Mouse (Mus musculus): Measurements from ENCODE around the gene Ms4a1. TPM values are rescaled to one million over a fixed set of nuclear protein-coding genes. Genes with fewer than 3 reads are reported as not detected.
"Not testable (repeated sequence)": the region's sequence is repeated elsewhere in the genome, so short reads cannot be mapped to it uniquely, and the experiment has no call there.

Gene Ms4a1
- polyA plus RNA-seq (2012; rRNA removed), result not detected in 2 replicates

DNA sequence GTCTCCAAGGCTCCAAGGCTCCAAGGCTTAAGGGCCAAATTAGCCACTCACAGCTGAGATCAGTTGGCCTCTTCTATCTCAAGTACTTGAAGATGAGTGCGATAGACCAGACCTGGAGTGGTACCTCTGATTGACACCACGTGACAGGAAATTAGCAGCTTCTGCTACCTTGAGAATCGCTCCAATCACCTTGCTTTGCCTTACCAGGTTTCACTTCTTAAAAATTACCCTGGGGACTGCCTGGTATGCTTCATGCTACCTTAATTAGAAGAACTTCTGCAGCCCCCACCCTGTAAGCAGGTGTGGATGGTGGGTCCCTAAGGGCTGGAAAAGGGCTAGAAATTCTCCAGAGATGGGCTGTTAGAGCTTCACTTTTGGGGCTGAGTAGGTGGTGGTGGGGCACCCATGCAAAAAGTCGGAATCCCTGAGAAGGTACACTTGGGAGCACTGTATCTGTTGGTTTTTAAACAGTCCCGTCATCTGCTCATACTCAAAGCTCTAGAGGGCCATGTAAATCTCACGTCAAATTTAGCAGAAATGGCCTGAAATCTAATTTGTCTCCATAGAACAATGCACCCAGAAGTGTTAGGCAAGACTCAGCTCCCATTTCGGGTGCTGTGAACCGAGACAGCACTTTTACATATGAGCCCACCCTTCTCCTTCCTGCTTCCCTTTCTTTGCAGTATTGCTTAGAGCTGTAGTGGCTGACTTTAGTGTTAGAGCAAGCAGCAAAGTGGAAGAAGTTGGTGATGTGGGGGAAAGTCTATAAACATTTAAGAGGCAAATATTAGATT lies at the start of gene Ms4a1:
TSS of gene Ms4a1 (minus strand) at position 190 of the 794 bp plus-strand sequence.
- no peak for DNase-seq (ENCODE audit: low read depth)
- TF ChIP-seq CTCF (IDR thresholded peaks at IDR 0.05; ENCODE audit: borderline replicate concordance, extremely low read depth, insufficient read depth, insufficient read length), result no peak

DNA sequence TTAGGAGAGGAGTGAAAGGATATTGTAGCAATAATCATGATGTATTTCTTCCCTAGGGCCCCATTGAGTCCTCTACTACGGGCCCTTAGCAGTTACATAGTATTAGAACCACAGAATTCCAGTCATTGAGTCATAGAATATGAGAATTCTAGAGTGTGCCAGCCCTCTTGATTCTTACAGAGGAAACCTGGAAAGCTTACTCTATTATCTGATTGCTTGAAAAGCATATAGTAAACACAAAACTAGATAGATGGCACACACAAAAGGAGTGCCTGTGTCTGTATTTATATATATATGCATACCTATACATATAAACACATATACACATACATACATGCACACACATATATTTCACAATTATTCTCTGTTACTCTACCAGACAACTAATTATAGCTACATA lies 48.3 kb upstream of the Ms4a1 start, which contains the start of gene Ms4a14:
TSS of gene Ms4a14 (minus strand) at position 101 of the 400 bp plus-strand sequence.
- TF ChIP-seq CTCF (IDR thresholded peaks at IDR 0.05; ENCODE audit: borderline replicate concordance, extremely low read depth, insufficient read depth, insufficient read length), result no peak
- TF ChIP-seq POLR2A (IDR thresholded peaks at IDR 0.05; ENCODE audit: borderline replicate concordance, extremely low read depth, insufficient read depth, insufficient read length, poor library complexity, severe bottlenecking), result no peak
- no peak for DNase-seq (ENCODE audit: low read depth)

DNA sequence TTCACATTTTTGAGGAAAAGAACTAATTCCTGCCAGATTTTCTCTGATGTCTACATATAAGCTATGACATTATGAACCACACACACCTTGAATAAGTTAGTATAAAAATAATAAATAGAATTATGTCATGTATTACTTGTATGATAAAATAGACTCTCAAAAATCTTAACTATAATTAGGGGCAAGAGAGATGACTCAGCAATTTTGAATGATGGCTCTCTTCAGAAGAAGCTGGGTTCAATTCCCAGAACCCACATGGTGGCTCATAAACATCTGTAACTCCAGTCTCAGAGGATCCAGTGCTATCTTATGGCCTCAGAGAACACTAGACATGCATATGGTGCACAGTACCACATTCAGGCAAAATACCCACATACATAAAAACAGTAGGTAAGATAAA lies 42.8 kb upstream of the Ms4a1 start:
- DNase-seq (ENCODE audit: low read depth), result no peak
- TF ChIP-seq POLR2A (IDR thresholded peaks at IDR 0.05; ENCODE audit: borderline replicate concordance, extremely low read depth, insufficient read depth, insufficient read length, poor library complexity, severe bottlenecking) (no peak), CTCF (IDR thresholded peaks at IDR 0.05; ENCODE audit: borderline replicate concordance, extremely low read depth, insufficient read depth, insufficient read length) (no peak)

DNA sequence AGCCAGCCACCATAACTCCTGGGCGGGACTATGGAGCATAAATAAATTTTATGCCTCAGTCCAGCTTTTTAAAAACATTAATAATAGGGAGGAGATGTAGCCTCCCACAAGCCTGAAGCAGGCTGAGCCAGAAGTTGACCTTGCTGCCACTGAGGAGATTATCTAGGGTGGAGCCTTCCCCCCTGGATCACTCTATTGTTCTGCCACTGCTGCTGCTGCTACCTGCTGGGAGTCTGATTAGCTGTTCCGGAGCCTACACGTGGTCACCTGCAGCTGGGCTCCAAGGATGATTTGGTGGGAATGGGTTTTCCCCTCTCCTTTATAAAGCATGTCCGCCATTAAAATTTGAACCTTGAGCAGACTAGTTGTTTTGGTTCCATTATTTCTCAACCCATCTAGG lies 33.5 kb upstream of the Ms4a1 start:
- not testable (repeated sequence) for DNase-seq (ENCODE audit: low read depth)

DNA sequence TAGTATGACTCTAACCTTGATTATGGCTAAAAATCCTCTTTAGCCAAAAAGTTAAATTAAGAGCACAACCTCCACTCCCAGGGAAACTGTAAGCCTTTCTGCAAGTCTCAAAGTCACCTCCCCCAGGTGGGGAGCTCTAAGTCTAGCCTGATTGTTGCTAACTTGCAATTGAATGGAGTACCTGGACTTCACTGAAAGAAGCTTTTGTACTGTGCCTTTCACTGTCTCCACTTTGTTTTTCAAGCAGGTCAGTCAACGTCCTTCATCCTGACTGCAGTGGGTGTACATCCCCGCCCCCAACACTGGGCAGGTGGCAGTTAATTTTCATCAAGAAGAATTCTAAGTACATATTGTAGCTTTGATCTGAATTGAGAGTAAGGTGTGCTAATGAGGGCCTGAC lies 32.9 kb upstream of the Ms4a1 start:
- DNase-seq (ENCODE audit: low read depth), result no peak
- TF ChIP-seq POLR2A (IDR thresholded peaks at IDR 0.05; ENCODE audit: borderline replicate concordance, extremely low read depth, insufficient read depth, insufficient read length, poor library complexity, severe bottlenecking) (no peak), CTCF (IDR thresholded peaks at IDR 0.05; ENCODE audit: borderline replicate concordance, extremely low read depth, insufficient read depth, insufficient read length) (no peak)

DNA sequence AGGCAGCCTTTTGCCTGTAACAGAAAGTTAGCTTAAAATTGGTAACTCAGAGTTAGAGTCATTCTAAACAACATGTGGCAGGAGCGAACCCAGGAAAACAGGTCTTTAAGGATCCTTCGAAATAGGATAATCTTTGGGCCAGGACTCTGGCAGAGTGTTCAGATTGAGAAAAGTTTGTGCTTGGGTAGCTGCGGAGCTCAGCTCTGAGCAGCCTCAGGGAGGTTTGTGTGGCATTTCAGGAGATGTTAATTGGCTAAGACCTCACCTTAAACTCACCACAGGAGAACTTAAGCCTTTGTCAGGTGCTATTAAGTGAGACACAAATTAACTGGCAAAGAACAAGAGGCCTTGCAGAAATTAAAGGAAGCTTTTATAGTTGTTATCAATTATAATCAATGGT lies 27.6 kb upstream of the Ms4a1 start:
- not testable (repeated sequence) for DNase-seq (ENCODE audit: low read depth)

DNA sequence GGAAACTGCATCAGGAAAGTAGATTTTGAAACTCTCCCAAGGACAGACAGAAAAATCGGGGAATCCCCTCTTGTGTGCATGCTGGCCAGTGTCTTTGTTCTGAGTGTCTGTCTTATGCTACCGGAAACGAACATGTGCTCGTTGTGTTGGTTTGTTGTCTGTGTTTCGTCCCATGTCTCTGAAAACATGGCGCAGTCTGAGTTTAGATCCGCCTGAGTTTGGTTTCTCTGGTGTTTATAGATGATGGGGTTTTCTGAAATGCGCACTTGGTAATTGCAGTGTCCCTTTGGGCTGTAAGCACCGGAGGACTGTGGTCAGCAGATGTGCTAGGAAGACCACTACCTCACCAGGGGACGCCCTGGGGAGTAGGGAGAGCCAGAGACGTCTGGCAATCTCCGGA lies 26.9 kb upstream of the Ms4a1 start:
- TF ChIP-seq POLR2A (IDR thresholded peaks at IDR 0.05; ENCODE audit: borderline replicate concordance, extremely low read depth, insufficient read depth, insufficient read length, poor library complexity, severe bottlenecking), result no peak
- TF ChIP-seq CTCF (IDR thresholded peaks at IDR 0.05; ENCODE audit: borderline replicate concordance, extremely low read depth, insufficient read depth, insufficient read length), result no peak
- DNase-seq (ENCODE audit: low read depth), result peak; percentile 40

DNA sequence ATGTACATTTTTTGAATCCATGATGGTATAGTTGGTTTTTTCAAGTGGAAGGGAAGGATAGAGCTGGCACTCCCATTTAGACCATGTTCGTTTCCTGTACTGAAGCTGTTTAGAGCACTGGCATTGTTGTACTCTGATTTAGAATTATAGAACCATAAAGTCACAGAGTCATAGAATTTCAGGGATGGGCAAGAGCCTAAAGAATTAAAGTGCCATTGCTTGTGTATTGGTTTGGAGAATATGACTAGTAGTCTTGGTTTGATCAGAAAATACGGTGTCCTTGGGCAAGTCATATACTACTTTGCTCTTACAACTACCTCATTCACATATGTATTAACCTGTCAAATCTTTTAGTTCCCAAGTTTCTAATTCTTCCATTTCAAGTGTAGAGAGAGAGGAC lies 17.7 kb upstream of the Ms4a1 start, which contains the start of gene Ms4a5:
TSS of gene Ms4a5 (minus strand) at position 101 of the 400 bp plus-strand sequence.
- DNase-seq (ENCODE audit: low read depth), result no peak
- TF ChIP-seq POLR2A (IDR thresholded peaks at IDR 0.05; ENCODE audit: borderline replicate concordance, extremely low read depth, insufficient read depth, insufficient read length, poor library complexity, severe bottlenecking) (no peak), CTCF (IDR thresholded peaks at IDR 0.05; ENCODE audit: borderline replicate concordance, extremely low read depth, insufficient read depth, insufficient read length) (no peak)

DNA sequence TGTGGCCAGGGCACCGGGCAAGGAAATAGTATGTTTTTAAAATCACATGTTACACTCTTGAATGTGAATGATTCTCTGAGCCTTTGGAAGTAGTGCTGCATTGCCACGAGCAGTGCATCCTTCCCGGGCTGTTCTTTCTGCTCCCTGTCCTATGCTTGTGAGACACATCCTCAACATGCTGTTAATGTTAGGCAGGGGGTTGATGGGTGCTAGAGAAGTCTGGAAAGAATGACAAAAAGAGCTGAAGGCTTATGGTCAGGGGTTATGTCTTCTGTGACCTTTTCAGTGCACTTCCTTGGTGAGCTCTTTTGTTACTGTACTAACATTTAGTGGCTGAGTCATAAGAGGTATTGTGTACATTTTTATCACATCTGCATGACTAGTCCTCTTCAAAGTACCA lies 14.2 kb upstream of the Ms4a1 start:
- TF ChIP-seq POLR2A (IDR thresholded peaks at IDR 0.05; ENCODE audit: borderline replicate concordance, extremely low read depth, insufficient read depth, insufficient read length, poor library complexity, severe bottlenecking), result no peak
- TF ChIP-seq CTCF (IDR thresholded peaks at IDR 0.05; ENCODE audit: borderline replicate concordance, extremely low read depth, insufficient read depth, insufficient read length), result no peak
- no peak for DNase-seq (ENCODE audit: low read depth)

DNA sequence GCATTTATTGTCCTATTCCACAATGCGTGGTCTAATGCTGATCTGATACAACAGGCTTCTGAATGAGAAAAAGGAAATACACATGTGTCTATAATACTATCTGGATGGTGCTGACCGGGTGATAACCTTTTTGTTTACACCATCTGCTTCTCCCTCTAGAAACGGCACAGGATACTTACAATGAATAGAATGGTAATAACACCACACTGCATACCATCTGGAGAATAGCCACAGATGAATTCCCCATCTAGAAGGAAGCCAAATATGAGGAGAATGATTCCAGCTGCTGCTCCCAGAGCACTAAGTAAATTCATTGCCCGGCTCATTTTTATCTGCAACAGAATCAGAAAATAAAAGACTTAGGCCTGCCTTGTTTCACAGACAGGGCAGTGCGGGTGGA lies 10.4 kb upstream of the Ms4a1 start:
- DNase-seq (ENCODE audit: low read depth), result peak; percentile 15
- TF ChIP-seq CTCF (IDR thresholded peaks at IDR 0.05; ENCODE audit: borderline replicate concordance, extremely low read depth, insufficient read depth, insufficient read length) (no peak), POLR2A (IDR thresholded peaks at IDR 0.05; ENCODE audit: borderline replicate concordance, extremely low read depth, insufficient read depth, insufficient read length, poor library complexity, severe bottlenecking) (no peak)

DNA sequence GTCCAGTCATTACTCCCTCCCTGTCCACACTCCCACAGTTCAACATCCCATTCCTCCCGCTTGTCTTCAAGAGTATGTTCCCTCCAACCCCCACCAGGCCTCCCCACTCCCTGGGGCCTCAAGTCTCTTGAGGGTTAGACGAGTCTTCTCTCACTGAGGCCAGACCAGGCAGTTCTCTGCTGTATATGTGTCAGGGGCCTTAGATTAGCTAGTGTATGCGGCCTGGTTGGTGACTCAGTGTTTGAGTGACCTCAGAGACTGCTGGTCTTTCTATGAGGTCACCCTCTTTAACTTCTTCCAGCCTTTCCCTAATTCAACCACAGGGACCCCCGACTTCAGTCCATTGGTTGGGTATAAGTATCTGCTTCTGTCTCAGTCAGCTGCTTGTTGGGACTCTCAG lies 915 bp upstream of the Ms4a1 start:
- no peak for DNase-seq (ENCODE audit: low read depth)
- TF ChIP-seq CTCF (IDR thresholded peaks at IDR 0.05; ENCODE audit: borderline replicate concordance, extremely low read depth, insufficient read depth, insufficient read length), result no peak

DNA sequence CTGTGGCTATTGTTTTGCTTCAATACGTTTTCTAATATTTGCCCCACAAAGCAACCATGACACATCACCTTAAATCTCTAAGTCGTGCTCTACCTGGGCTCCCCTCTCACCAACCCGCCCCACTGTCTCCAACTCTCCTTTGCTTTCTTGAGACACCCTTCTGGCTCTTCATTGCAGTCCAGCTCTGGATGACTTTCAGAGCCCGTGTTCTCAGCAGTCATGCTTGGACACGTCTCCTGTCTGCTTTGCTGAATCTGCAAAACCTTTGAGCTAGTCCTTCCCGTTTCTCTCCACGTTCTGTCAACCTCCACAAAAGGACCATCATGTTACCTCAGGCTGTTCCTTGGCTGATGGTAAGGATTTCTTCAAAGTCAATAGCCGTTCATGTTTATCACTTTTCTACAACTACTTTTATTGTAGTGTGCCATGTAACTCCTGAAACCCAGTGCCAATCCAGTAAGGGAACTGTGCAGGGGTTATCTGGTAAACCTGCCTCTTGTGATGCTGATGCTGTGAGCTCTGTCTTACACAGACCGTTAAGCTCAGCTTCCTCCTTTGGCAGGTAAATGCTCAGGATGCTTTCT lies 1.3 kb downstream of the Ms4a1 start:
- TF ChIP-seq POLR2A (IDR thresholded peaks at IDR 0.05; ENCODE audit: borderline replicate concordance, extremely low read depth, insufficient read depth, insufficient read length, poor library complexity, severe bottlenecking), result no peak
- TF ChIP-seq CTCF (IDR thresholded peaks at IDR 0.05; ENCODE audit: borderline replicate concordance, extremely low read depth, insufficient read depth, insufficient read length), result no peak
- DNase-seq (ENCODE audit: low read depth), result no peak

DNA sequence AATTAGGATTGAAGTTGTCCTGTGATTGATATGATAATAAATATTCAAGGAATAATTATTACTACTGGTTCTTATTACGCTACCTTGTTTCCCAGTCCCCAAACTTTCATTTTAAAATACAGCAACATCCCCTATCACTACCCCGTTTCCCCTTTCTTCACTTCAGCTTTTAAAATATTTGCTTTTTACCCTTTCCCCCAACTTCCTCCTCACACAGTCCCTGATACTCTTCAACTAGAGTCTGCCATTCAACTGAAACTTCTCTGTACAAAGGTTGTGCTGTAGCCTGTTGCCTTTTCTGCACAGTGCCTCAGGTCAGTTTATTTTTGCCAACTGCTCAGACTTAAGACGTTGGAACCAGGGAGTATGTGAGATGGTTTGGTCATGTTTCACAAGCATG lies 2.5 kb downstream of the Ms4a1 start:
- TF ChIP-seq CTCF (IDR thresholded peaks at IDR 0.05; ENCODE audit: borderline replicate concordance, extremely low read depth, insufficient read depth, insufficient read length), result no peak
- no peak for TF ChIP-seq POLR2A (IDR thresholded peaks at IDR 0.05; ENCODE audit: borderline replicate concordance, extremely low read depth, insufficient read depth, insufficient read length, poor library complexity, severe bottlenecking)

DNA sequence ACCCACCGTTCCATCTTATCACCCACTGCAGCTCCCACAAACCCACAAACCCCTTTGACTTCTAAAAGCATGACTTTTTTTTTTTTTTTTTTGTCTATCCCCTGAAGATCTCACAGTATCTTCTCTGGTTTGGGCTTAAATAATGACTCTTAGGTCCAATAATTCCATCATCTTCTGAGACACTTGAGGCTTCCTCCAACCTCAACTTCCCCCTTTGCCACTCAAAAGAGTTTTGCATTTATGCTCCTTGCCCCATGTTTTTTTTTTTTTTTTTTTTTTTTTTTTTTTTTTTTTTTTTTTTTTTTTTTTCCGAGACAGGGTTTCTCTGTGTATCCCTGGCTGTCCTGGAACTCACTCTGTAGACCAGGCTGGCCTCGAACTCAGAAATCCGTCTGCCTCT lies 3.1 kb downstream of the Ms4a1 start:
- DNase-seq (ENCODE audit: low read depth), result not testable (repeated sequence)

More for the DNA sequence above, 2.5 kb downstream of the Ms4a1 start:
- no peak for DNase-seq (ENCODE audit: low read depth)
